Mouse (Mus musculus) intestine, embryonic 16.5 days (tissue): Measurements from ENCODE around the gene Cdk2. TPM values are rescaled to one million over a fixed set of nuclear protein-coding genes. Genes with fewer than 3 reads are reported as not detected.

Source experiments
- ATAC-seq: fragments of 200-750 bp; cut with Nextera tagmentation; 2 replicates; pipeline ENCODE4 v1.8.0; 2017; ENCODE audit warnings: moderate TSS enrichment, moderate library complexity
- H3K27ac ChIP-seq: fragments of 300-500 bp; sonication (generic); 2 replicates; pipeline ENCODE4 v1.5.1; 2014; ENCODE audit warnings: mild to moderate bottlenecking, low read length
- H3K27me3 ChIP-seq: fragments of 300-500 bp; sonication (generic); replicated peaks from 2 replicates; pipeline ENCODE4 v1.6.1; 2014; ENCODE audit warnings: low read length, control low read depth, mixed read lengths; ENCODE audit not compliant: control insufficient read depth, insufficient read depth
- H3K36me3 ChIP-seq: fragments of 300-500 bp; sonication (generic); 2 replicates; pipeline ENCODE4 v1.6.1; 2014; ENCODE audit warnings: low read length, control low read depth; ENCODE audit not compliant: control insufficient read depth, insufficient read depth
- H3K4me1 ChIP-seq: fragments of 300-500 bp; sonication (generic); 2 replicates; pipeline ENCODE4 v1.6.1; 2014; ENCODE audit warnings: low read length, control low read depth, mixed read lengths; ENCODE audit not compliant: control insufficient read depth, insufficient read depth
- H3K4me2 ChIP-seq: fragments of 300-500 bp; sonication (generic); 2 replicates; pipeline ENCODE4 v1.6.1; 2014; ENCODE audit warnings: low read depth, low read length, control low read depth
- H3K4me3 ChIP-seq: fragments of 300-500 bp; sonication (generic); 2 replicates; pipeline ENCODE4 v1.5.1; 2014; ENCODE audit warnings: mild to moderate bottlenecking, low read length
- H3K9ac ChIP-seq: fragments of 300-500 bp; sonication (generic); 2 replicates; pipeline ENCODE4 v1.6.1; 2014; ENCODE audit warnings: low read depth, low read length
- H3K9me3 ChIP-seq: fragments of 300-500 bp; sonication (generic); 2 replicates; pipeline ENCODE4 v1.6.1; 2016; ENCODE audit warnings: low read length, control low read depth; ENCODE audit not compliant: control insufficient read depth
- WGBS: fragments of 180-500 bp; shearing (Covaris S2); extraction: QIAGEN DNeasy Blood & Tissue Kit; methylation state at CpG from one replicate; pipeline ENCODE4 v1.1.7; 2014; 5-methylcytosine and 5-hydroxymethylcytosine counted together
- polyA plus RNA-seq: library from polyadenylated mRNA; unstranded; fragments of >200 nt; fragmentation: Nextera tagmentation; extraction: Ambion mirVana; gene quantifications from 2 replicates; pipeline ENCODE4 v1.2.1, GENCODE M21; 2015

The Cdk2 gene
- polyA plus RNA-seq, 1 experiment from 2014 or later: 65.2 TPM

GRCm38 (mm10) chr10:128663441-128664220 lies 41.2 kb downstream of the Cdk2 start:
- no peak overlapping the region for H3K4me2 ChIP-seq
- WGBS: 55% methylated on average over 5 of the region's 5 CpGs
- ATAC-seq: no peak
- H3K4me3 ChIP-seq: no peak overlapping the region
- H3K9me3 ChIP-seq: no peaks in the 10 kb centered on the region
- H3K9ac ChIP-seq: no peak overlapping the region
- H3K27ac ChIP-seq: no peak overlapping the region
- no peaks in the 10 kb centered on the region for H3K27me3 ChIP-seq
- no peaks in the 10 kb centered on the region for H3K4me1 ChIP-seq
- no peaks in the 10 kb centered on the region for H3K36me3 ChIP-seq

GRCm38 (mm10) chr10:128662465-128662864 lies 42.4 kb downstream of the Cdk2 start:
- H3K9ac ChIP-seq: no peak overlapping the region
- no peaks in the 10 kb centered on the region for H3K36me3 ChIP-seq
- no peaks in the 10 kb centered on the region for H3K9me3 ChIP-seq
- H3K4me1 ChIP-seq: no peaks in the 10 kb centered on the region
- no peak overlapping the region for H3K27ac ChIP-seq
- H3K4me3 ChIP-seq: no peak overlapping the region
- ATAC-seq: no peak
- no peaks in the 10 kb centered on the region for H3K27me3 ChIP-seq
- no peak overlapping the region for H3K4me2 ChIP-seq

GRCm38 (mm10) chr10:128659490-128659889 lies 45.3 kb downstream of the Cdk2 start:
- Histone ChIP-seq H3K9ac (no peak overlapping the region), H3K9me3 (no peaks in the 10 kb centered on the region), H3K36me3 (no peaks in the 10 kb centered on the region), H3K27ac (no peak overlapping the region), H3K27me3 (no peaks in the 10 kb centered on the region), H3K4me1 (peaks cover 6% of the 10 kb centered on the region; the same call in 1 of the 2 replicates), H3K4me3 (no peak overlapping the region), H3K4me2 (no peak overlapping the region)
- WGBS: 42% methylated on average over 9 of the region's 9 CpGs
- no peak for ATAC-seq

GRCm38 (mm10) chr10:128657844-128658243 lies 47.0 kb downstream of the Cdk2 start:
- H3K4me1 ChIP-seq: peaks cover 6% of the 10 kb centered on the region; the same call in 1 of the 2 replicates
- WGBS: 51% methylated on average over 9 of the region's 9 CpGs
- no peak overlapping the region for H3K9ac ChIP-seq
- no peaks in the 10 kb centered on the region for H3K9me3 ChIP-seq
- no peak overlapping the region for H3K4me3 ChIP-seq
- no peak for ATAC-seq
- no peaks in the 10 kb centered on the region for H3K27me3 ChIP-seq
- no peaks in the 10 kb centered on the region for H3K36me3 ChIP-seq
- no peak overlapping the region for H3K27ac ChIP-seq
- no peak overlapping the region for H3K4me2 ChIP-seq

- Histone ChIP-seq H3K27me3 (no peaks in the 10 kb centered on the region), H3K9me3 (no peaks in the 10 kb centered on the region), H3K4me1 (peaks cover 6% of the 10 kb centered on the region; the same call in 1 of the 2 replicates), H3K27ac (no peak overlapping the region), H3K9ac (no peak overlapping the region), H3K4me2 (no peak overlapping the region), H3K4me3 (no peak overlapping the region), H3K36me3 (no peaks in the 10 kb centered on the region)
- 54% methylated on average over 1 of the region's 1 CpGs for WGBS
- no peak; the same call in 1 of the 2 replicates for ATAC-seq
These were observed 48.1 kb downstream of the Cdk2 start for GRCm38 (mm10) chr10:128656731-128657130.

GRCm38 (mm10) chr10:128655254-128655653 lies 49.6 kb downstream of the Cdk2 start:
- H3K4me2 ChIP-seq: no peak overlapping the region
- no peaks in the 10 kb centered on the region for H3K9me3 ChIP-seq
- H3K4me3 ChIP-seq: no peak overlapping the region
- no peak overlapping the region for H3K27ac ChIP-seq
- H3K9ac ChIP-seq: no peak overlapping the region
- peaks cover 6% of the 10 kb centered on the region; the same call in 1 of the 2 replicates for H3K4me1 ChIP-seq
- H3K36me3 ChIP-seq: no peaks in the 10 kb centered on the region
- H3K27me3 ChIP-seq: no peaks in the 10 kb centered on the region
- 55% methylated on average over 3 of the region's 3 CpGs for WGBS
- ATAC-seq: 0 out of 2 replicates have a peak, but pooled peaks have one; percentile 40

- ATAC-seq: no peak
- Histone ChIP-seq H3K4me1 (peaks cover 6% of the 10 kb centered on the region; the same call in 1 of the 2 replicates), H3K9ac (no peak overlapping the region), H3K27me3 (no peaks in the 10 kb centered on the region), H3K9me3 (no peaks in the 10 kb centered on the region), H3K36me3 (no peaks in the 10 kb centered on the region), H3K27ac (no peak overlapping the region), H3K4me3 (no peak overlapping the region), H3K4me2 (no peak overlapping the region)
- 73% methylated on average over 4 of the region's 4 CpGs for WGBS
These were observed 51.0 kb downstream of the Cdk2 start for GRCm38 (mm10) chr10:128653866-128654265.

Other genes starting within 250 kb of the Cdk2 start
- 46.6 and 51.1 TPM in 2 replicates for gene Smarcc2, start 245.8 kb downstream of the Cdk2 start, polyA plus RNA-seq
- gene Myl6, start 210.9 kb downstream of the Cdk2 start, polyA plus RNA-seq: 1,841 and 1,876 TPM in 2 replicates
- 2.8 TPM in 2 replicates for gene Myl6b, start 206.3 kb downstream of the Cdk2 start, polyA plus RNA-seq
- 24.4 and 25.7 TPM in 2 replicates for gene Esyt1, start 179.2 kb downstream of the Cdk2 start, polyA plus RNA-seq
- 13.3 and 13.6 TPM in 2 replicates for gene Zc3h10, start 157.3 kb downstream of the Cdk2 start, polyA plus RNA-seq
- gene Rpl41, start 155.7 kb downstream of the Cdk2 start, polyA plus RNA-seq: 3,191 and 3,364 TPM in 2 replicates
- gene Pa2g4, start 139.0 kb downstream of the Cdk2 start, polyA plus RNA-seq: 171 and 196 TPM in 2 replicates
- 29.6 and 34.9 TPM in 2 replicates for gene Erbb3, start 115.4 kb downstream of the Cdk2 start, polyA plus RNA-seq
- 580 and 624 TPM in 2 replicates for gene Rps26, start 78.3 kb downstream of the Cdk2 start, polyA plus RNA-seq
- gene Ikzf4, start 59.0 kb downstream of the Cdk2 start, polyA plus RNA-seq: 1.6 and 2.0 TPM in 2 replicates
- 11.8 and 13.0 TPM in 2 replicates for gene Suox, start 31.0 kb downstream of the Cdk2 start, polyA plus RNA-seq
- gene Rab5b, start 8.8 kb downstream of the Cdk2 start, polyA plus RNA-seq: 61.6 and 64.5 TPM in 2 replicates
- gene Pmel, start 836 bp downstream of the Cdk2 start, polyA plus RNA-seq: 1.5 and 1.6 TPM in 2 replicates
- gene Dgka, start 39.8 kb upstream of the Cdk2 start, polyA plus RNA-seq: 7.8 and 7.9 TPM in 2 replicates
- 28.4 and 31.5 TPM in 2 replicates for gene Pym1, start 42.9 kb upstream of the Cdk2 start, polyA plus RNA-seq
- gene Mmp19, start 85.9 kb upstream of the Cdk2 start, polyA plus RNA-seq: 0.66 and 0.81 TPM in 2 replicates
- 45.5 and 45.8 TPM in 2 replicates for gene Dnajc14, start 99.0 kb upstream of the Cdk2 start, polyA plus RNA-seq
- 11.6 and 13.4 TPM in 2 replicates for gene Tmem198b, start 99.3 kb upstream of the Cdk2 start, polyA plus RNA-seq
- gene Sarnp, start 112.3 kb upstream of the Cdk2 start, polyA plus RNA-seq: 154 and 172 TPM in 2 replicates
- gene Ormdl2, start 116.6 kb upstream of the Cdk2 start, polyA plus RNA-seq: 126 and 132 TPM in 2 replicates
- gene Gdf11, start 186.7 kb upstream of the Cdk2 start, polyA plus RNA-seq: 2.1 and 2.2 TPM in 2 replicates
- 794 TPM in 2 replicates for gene Cd63, start 196.0 kb upstream of the Cdk2 start, polyA plus RNA-seq
- gene Rdh5, start 217.9 kb upstream of the Cdk2 start, polyA plus RNA-seq: 18.6 and 18.8 TPM in 2 replicates
- 208 and 220 TPM in 2 replicates for gene Bloc1s1, start 219.0 kb upstream of the Cdk2 start, polyA plus RNA-seq
- gene Itga7, start 228.8 kb upstream of the Cdk2 start, polyA plus RNA-seq: 3.3 and 3.7 TPM in 2 replicates